Mouse (Mus musculus) spleen, adult 18-20 months (tissue): ENCODE data around the gene Bax.

Experiments used
- DNase-seq, 2 experiments: peaks; one replicate each; pipeline ENCODE4 v3.0.0; 2022; ENCODE audit warnings: mixed read lengths in 2 of 2

Bax gene

GRCm38 (mm10) chr7:45413864-45414739, 52.6 kb downstream of the Bax start:
- no peak for DNase-seq

GRCm38 (mm10) chr7:45413113-45413863, 53.4 kb downstream of the Bax start, which contains the start of gene Ntf5:
Gene Ntf5, plus strand, starts transcription at chr7:45413695.
- DNase-seq, result no peak

- DNase-seq, result no peak
These were observed 54.3 kb downstream of the Bax start for GRCm38 (mm10) chr7:45412421-45412820.
